Mouse (Mus musculus): Measurements from ENCODE around the gene Gm11214. TPM values are rescaled to one million over a fixed set of nuclear protein-coding genes. Genes with fewer than 3 reads are reported as not detected.

Gm11214 gene
- polyA plus RNA-seq, 1 experiment = not detected

GRCm38 (mm10) chr4:63625563-63626080 lies 37.6 kb downstream of the Gm11214 start:
- no peak for DNase-seq
- Histone ChIP-seq H3K4me1 (ENCODE audit: control insufficient read depth, insufficient read depth, low read length) (no peaks in the 10 kb centered on the region), H3K4me3 (replicated peaks; ENCODE audit: insufficient read depth, low read depth, low read length) (no peak overlapping the region), H3K27me3 (ENCODE audit: control insufficient read depth, insufficient read depth, low read length) (no peaks in the 10 kb centered on the region), H3K27ac (ENCODE audit: insufficient read depth, low read length) (no peak overlapping the region)
- WGBS = 86% methylated on average over 3 of the region's 3 CpGs
- TF ChIP-seq CTCF (IDR thresholded peaks at IDR 0.05; ENCODE audit: borderline replicate concordance, insufficient read depth, low read depth, low read length) = no peak
- no peak for TF ChIP-seq POLR2A (IDR thresholded peaks at IDR 0.05; ENCODE audit: borderline replicate concordance, insufficient read depth, low read length)

- Histone ChIP-seq H3K27me3 (ENCODE audit: control insufficient read depth, insufficient read depth, low read length) (no peaks in the 10 kb centered on the region), H3K4me1 (ENCODE audit: control insufficient read depth, insufficient read depth, low read length) (no peaks in the 10 kb centered on the region), H3K4me3 (replicated peaks; ENCODE audit: insufficient read depth, low read depth, low read length) (no peak within 1 kb of the TSS), H3K27ac (ENCODE audit: insufficient read depth, low read length) (no peak within 1 kb of the TSS)
- TF ChIP-seq CTCF (IDR thresholded peaks at IDR 0.05; ENCODE audit: borderline replicate concordance, insufficient read depth, low read depth, low read length) (no peak), POLR2A (IDR thresholded peaks at IDR 0.05; ENCODE audit: borderline replicate concordance, insufficient read depth, low read length) (no peak)
- DNase-seq = no peak
- 56% methylated on average over 5 of the region's 5 CpGs for WGBS
These were observed 40.8 kb downstream of the Gm11214 start, which contains the start of gene Tex48 for GRCm38 (mm10) chr4:63622378-63622835. Gene Tex48 (minus strand): TSS chr4:63622428.

- Histone ChIP-seq H3K4me1 (ENCODE audit: control insufficient read depth, insufficient read depth, low read length) (no peaks in the 10 kb centered on the region), H3K27ac (ENCODE audit: insufficient read depth, low read length) (no peak overlapping the region), H3K4me3 (replicated peaks; ENCODE audit: insufficient read depth, low read depth, low read length) (no peak overlapping the region), H3K27me3 (ENCODE audit: control insufficient read depth, insufficient read depth, low read length) (no peaks in the 10 kb centered on the region)
- DNase-seq = no peak
- TF ChIP-seq POLR2A (IDR thresholded peaks at IDR 0.05; ENCODE audit: borderline replicate concordance, insufficient read depth, low read length) = no peak
- TF ChIP-seq CTCF (IDR thresholded peaks at IDR 0.05; ENCODE audit: borderline replicate concordance, insufficient read depth, low read depth, low read length) = no peak
- WGBS = 76% methylated on average over 2 of the region's 2 CpGs
These were observed 41.3 kb downstream of the Gm11214 start for GRCm38 (mm10) chr4:63621861-63622260.

Other genes with a start within 250 kb of the Gm11214 start
- 91.9 and 101 TPM in 2 replicates for gene Whrn, start 167.4 kb downstream of the Gm11214 start, polyA plus RNA-seq (2012; rRNA removed)
- gene Atp6v1g1, start 118.6 kb downstream of the Gm11214 start, polyA plus RNA-seq (2012; rRNA removed) = 148 and 154 TPM in 2 replicates
- 11.8 and 12.3 TPM in 2 replicates for gene Tmem268, start 104.6 kb downstream of the Gm11214 start, polyA plus RNA-seq (2012; rRNA removed)
- gene Gm11213, start 58.1 kb downstream of the Gm11214 start, polyA plus RNA-seq (2012; rRNA removed) = not detected in 2 replicates
- gene Tex48, start 41.0 kb downstream of the Gm11214 start, polyA plus RNA-seq (2012; rRNA removed) = not detected in 2 replicates
- 0.03 TPM in 2 replicates for gene Tnfsf15, start 81.7 kb upstream of the Gm11214 start, polyA plus RNA-seq (2012; rRNA removed)
- gene Tnfsf8, start 198.0 kb upstream of the Gm11214 start, polyA plus RNA-seq (2012; rRNA removed) = 0.03 TPM in 2 replicates

All from cerebellum, adult 2 months (tissue).